Mouse (Mus musculus) MEL (cell line): ENCODE results near the gene Map7d3.

Experiments used
- CTCF ChIP-seq, 3 experiments: IDR thresholded peaks in 2 of 3; conservative IDR thresholded peaks in 1 of 3; 2 replicates each; pipeline ENCODE4 v1.5.1; 2011 to 2012; ENCODE audit warnings: low read length in 3 of 3, low read depth in 2 of 3, mild to moderate bottlenecking in 2 of 3, improper control_type of control experiment in 1 of 3, inconsistent platforms in 1 of 3, mixed read lengths in 1 of 3, moderate library complexity in 1 of 3; ENCODE audit not compliant: control insufficient read depth in 1 of 3, insufficient read depth in 1 of 3, poor library complexity in 1 of 3, severe bottlenecking in 1 of 3
- EP300 ChIP-seq, 2 experiments: IDR thresholded peaks; 2 replicates each; pipeline ENCODE4 v1.6.1; 2011; ENCODE audit warnings: improper control_type of control experiment in 2 of 2, low read length in 2 of 2, low read depth in 1 of 2, mild to moderate bottlenecking in 1 of 2
- ETS1 ChIP-seq: IDR thresholded peaks from 2 replicates; pipeline ENCODE4 v1.6.1; 2012; ENCODE audit warnings: low read depth, mild to moderate bottlenecking, inconsistent platforms, low read length, improper control_type of control experiment, moderate library complexity
- HCFC1 ChIP-seq: IDR thresholded peaks from 2 replicates; pipeline ENCODE4 v1.6.1; 2012; ENCODE audit warnings: low read depth, mild to moderate bottlenecking, inconsistent platforms, low read length, improper control_type of control experiment, moderate library complexity
- MAFK ChIP-seq: IDR thresholded peaks from 2 replicates; pipeline ENCODE4 v1.6.1; 2011; ENCODE audit warnings: low read depth, mild to moderate bottlenecking, low read length, improper control_type of control experiment, borderline replicate concordance
- MAX ChIP-seq: IDR thresholded peaks from 2 replicates; pipeline ENCODE4 v1.6.1; 2011; ENCODE audit warnings: low read length, improper control_type of control experiment
- MXI1 ChIP-seq: IDR thresholded peaks from 2 replicates; pipeline ENCODE4 v1.6.1; 2011; ENCODE audit warnings: mild to moderate bottlenecking, low read depth, low read length, improper control_type of control experiment
- POLR2A ChIP-seq, 2 experiments: IDR thresholded peaks; 2 replicates each; pipeline ENCODE4 v1.6.1; 2011 to 2012; ENCODE audit warnings: low read length in 2 of 2, mild to moderate bottlenecking in 2 of 2, control low read depth in 1 of 2, improper control_type of control experiment in 1 of 2, low read depth in 1 of 2, moderate library complexity in 1 of 2; ENCODE audit not compliant: control insufficient read depth in 1 of 2, insufficient read depth in 1 of 2, poor library complexity in 1 of 2
- TBP ChIP-seq: IDR thresholded peaks from 2 replicates; pipeline ENCODE4 v1.8.0; 2011; ENCODE audit warnings: low read depth, low read length, improper control_type of control experiment
- TCF12 ChIP-seq: IDR thresholded peaks from 2 replicates; pipeline ENCODE4 v1.6.1; 2014; ENCODE audit warnings: low read depth, mild to moderate bottlenecking, inconsistent platforms, low read length, improper control_type of control experiment, moderate library complexity
- USF1 ChIP-seq: IDR thresholded peaks from 2 replicates; pipeline ENCODE4 v1.6.1; 2014; ENCODE audit warnings: low read depth, mild to moderate bottlenecking, inconsistent platforms, low read length, improper control_type of control experiment, moderate library complexity
- ZC3H11A ChIP-seq: IDR thresholded peaks from 2 replicates; pipeline ENCODE4 v1.6.1; 2012; ENCODE audit warnings: low read depth, mild to moderate bottlenecking, inconsistent platforms, low read length, improper control_type of control experiment

GRCm38 (mm10) chrX:56769838-56770237 lies 52.3 kb downstream of the Map7d3 start:
- TF ChIP-seq USF1 (no peak), MAX (no peak), CTCF (IDR thresholded peaks at IDR 0.05 in 2 of 3, conservative IDR thresholded peaks at IDR 0.05 in 1 of 3; ENCODE audit: control insufficient read depth in 1 of 3, insufficient read depth in 1 of 3, low read depth in 2 of 3, low read length in 3 of 3, poor library complexity in 1 of 3, severe bottlenecking in 1 of 3) (no peak), ETS1 (no peak), TBP (no peak), MAFK (no peak), POLR2A (IDR thresholded peaks at IDR 0.05; ENCODE audit: control insufficient read depth in 1 of 2, insufficient read depth in 1 of 2, low read depth in 1 of 2, low read length in 2 of 2, poor library complexity in 1 of 2) (no peak), ZC3H11A (no peak), HCFC1 (no peak), TCF12 (no peak), MXI1 (no peak), EP300 (IDR thresholded peaks at IDR 0.05; ENCODE audit: low read depth in 1 of 2, low read length in 2 of 2) (no peak)
